9 mouse cellular contexts compared by ENCODE assay signal in genomic region chr10:86728176-86728575, GRCm38 (mm10). TPM values are rescaled to one million over a fixed set of nuclear protein-coding genes. Genes with fewer than 3 reads are reported as not detected.
DNase-seq lines count a peak whose midpoint lies in the region; ATAC-seq and TF ChIP-seq lines count a peak whose summit lies in the region.
"Had no signal": no experiment of that assay in that cellular context is flagged by ENCODE, and none has a peak within 500 bp of the region (broad histone marks: within the 10 kb centered on the region; RNA-seq: fewer than 3 reads in every experiment).

No protein-coding gene starts in this region.

- H3K4me2 ChIP-seq in liver, embryonic 14.5 days (ENCODE audit: low read depth) = peak overlapping the region; percentile 60; the same call in 1 of the 2 replicates
- no peak overlapping the region for H3K4me2 ChIP-seq in kidney, embryonic 14.5 days (replicated peaks; ENCODE audit: low read depth, low read length)

- intact Hi-C loops in gastrocnemius, adult 2 months (cut with DNase I) = no loop called here

- H3K27me3 ChIP-seq in liver, embryonic 14.5 days (ENCODE audit: control insufficient read depth, insufficient read depth, low read length) = no peaks in the 10 kb centered on the region
- no peaks in the 10 kb centered on the region for H3K27me3 ChIP-seq in kidney, embryonic 14.5 days (ENCODE audit: control insufficient read depth, insufficient read depth, low read length)

- TF ChIP-seq CTCF in gastrocnemius, adult 2 months (IDR thresholded peaks at IDR 0.05) = no peak
- no peak for TF ChIP-seq CTCF in liver, embryonic 14.5 days (IDR thresholded peaks at IDR 0.05; ENCODE audit: low read depth)

- no peak overlapping the region for H3K9ac ChIP-seq in liver, embryonic 14.5 days (replicated peaks)
- no peak overlapping the region for H3K9ac ChIP-seq in kidney, embryonic 14.5 days (ENCODE audit: low read depth, low read length)

- DNase-seq in gastrocnemius, adult 2 months = no peak
- no peak for DNase-seq in gastrocnemius, adult 18-20 months (ENCODE audit: low spot score)
- peak; percentile 22 for DNase-seq in thymus, postnatal 4 days
- DNase-seq in thymus, postnatal 36 days = no peak
- no peak for DNase-seq in liver, embryonic 14.5 days (ENCODE audit: low read depth in 3 of 3, low spot score in 3 of 3)
- no peak for DNase-seq in yolk sac, embryonic 10.5 days (ENCODE audit: low spot score)
- no peak for DNase-seq in cerebellum, adult 9-11 months

- 64% methylated on average over 3 of the region's 3 CpGs for WGBS in liver, embryonic 14.5 days (ENCODE audit: insufficient replicate concordance)
- 95% methylated on average over 3 of the region's 3 CpGs for WGBS in kidney, embryonic 14.5 days

- ATAC-seq in liver, embryonic 14.5 days (ENCODE audit: insufficient read depth) = no peak
- no peak for ATAC-seq in kidney, embryonic 14.5 days (ENCODE audit: low FRiP score, low TSS enrichment)

- H3K4me3 ChIP-seq in gastrocnemius, adult 2 months = no peak overlapping the region
- no peak overlapping the region for H3K4me3 ChIP-seq in liver, embryonic 14.5 days (ENCODE audit: insufficient read depth in 1 of 2, low read depth in 2 of 2, low read length in 2 of 2)
- H3K4me3 ChIP-seq in kidney, embryonic 14.5 days (ENCODE audit: low read length) = no peak overlapping the region

- peaks cover 0 to 11% of the 10 kb centered on the region in 2 experiments; a peak in 2 of 4 replicates for H3K4me1 ChIP-seq in liver, embryonic 14.5 days (replicated peaks; ENCODE audit: control insufficient read depth in 2 of 2, insufficient read depth in 2 of 2, low read length in 1 of 2)
- H3K4me1 ChIP-seq in kidney, embryonic 14.5 days (ENCODE audit: control insufficient read depth, insufficient read depth, low read length) = peaks cover 7% of the 10 kb centered on the region; the same call in 1 of the 2 replicates

- peak overlapping the region; percentile 16; the same call in 1 of the 2 replicates for H3K27ac ChIP-seq in gastrocnemius, adult 2 months
- no peak overlapping the region for H3K27ac ChIP-seq in liver, embryonic 14.5 days
- H3K27ac ChIP-seq in kidney, embryonic 14.5 days (ENCODE audit: low read depth, low read length) = no peak overlapping the region

- no peak for TF ChIP-seq EP300 in liver, embryonic 14.5 days (IDR thresholded peaks at IDR 0.05; ENCODE audit: low read depth)

- H3K36me3 ChIP-seq in liver, embryonic 14.5 days (replicated peaks; ENCODE audit: control insufficient read depth, insufficient read depth, low read depth) = no peaks in the 10 kb centered on the region
- no peaks in the 10 kb centered on the region for H3K36me3 ChIP-seq in kidney, embryonic 14.5 days (ENCODE audit: control insufficient read depth, insufficient read depth, low read length)

- no peaks in the 10 kb centered on the region for H3K9me3 ChIP-seq in liver, embryonic 14.5 days (ENCODE audit: control insufficient read depth, low read length)
- no peaks in the 10 kb centered on the region for H3K9me3 ChIP-seq in kidney, embryonic 14.5 days (ENCODE audit: control insufficient read depth, low read length)

RNA-seq across cellular contexts. Expression of gene Ttc41, which starts 22.6 kb away (rescaled TPM):
- 1 to 10 TPM; 2.3 to 2.5 TPM for total RNA-seq in gastrocnemius, adult 2 months (2021)
- 1 to 10 TPM; 1.5 to 1.6 TPM for total RNA-seq in gastrocnemius, adult 18-20 months (2021)
- polyA plus RNA-seq in liver, embryonic 14.5 days (2012; rRNA removed) = 0.70 and 1.0 TPM in 2 replicates
- polyA plus RNA-seq in liver, embryonic 14.5 days (2014; fragmentation: Nextera tagmentation; extraction: Ambion mirVana) = 0.34 and 0.39 TPM in 2 replicates
- polyA plus RNA-seq in kidney, embryonic 14.5 days (2014; fragmentation: Nextera tagmentation; extraction: Ambion mirVana) = 1.2 and 1.5 TPM in 2 replicates

RNA-seq across cellular contexts. Expression of gene Hsp90b1, which starts 22.9 kb away (rescaled TPM):
- 100 to 1,000 TPM; 108 to 149 TPM for total RNA-seq in gastrocnemius, adult 2 months (2021)
- total RNA-seq in gastrocnemius, adult 18-20 months (2021) = 100 to 1,000 TPM in 1 of 2 experiments, 10 to 100 TPM in 1; 96.4 to 136 TPM
- 62.3 and 140 TPM in 2 replicates for polyA plus RNA-seq in liver, embryonic 14.5 days (2012; rRNA removed)
- polyA plus RNA-seq in liver, embryonic 14.5 days (2014; fragmentation: Nextera tagmentation; extraction: Ambion mirVana) = 214 and 222 TPM in 2 replicates
- 476 and 591 TPM in 2 replicates for polyA plus RNA-seq in kidney, embryonic 14.5 days (2014; fragmentation: Nextera tagmentation; extraction: Ambion mirVana)

RNA-seq across cellular contexts. Expression of gene Gm49358, which starts 35.6 kb away (rescaled TPM):
- 10 to 100 TPM; 16.7 to 32.1 TPM for total RNA-seq in gastrocnemius, adult 2 months (2021)
- 10 to 100 TPM; 20.6 to 24.9 TPM for total RNA-seq in gastrocnemius, adult 18-20 months (2021)
- not detected in 2 replicates for polyA plus RNA-seq in liver, embryonic 14.5 days (2012; rRNA removed)
- not detected in 2 replicates for polyA plus RNA-seq in liver, embryonic 14.5 days (2014; fragmentation: Nextera tagmentation; extraction: Ambion mirVana)
- 0.22 and 0.31 TPM in 2 replicates for polyA plus RNA-seq in kidney, embryonic 14.5 days (2014; fragmentation: Nextera tagmentation; extraction: Ambion mirVana)
- polyA plus RNA-seq: brain, embryonic 14.5 days had no signal

RNA-seq across cellular contexts. Expression of gene Nt5dc3, which starts 50.6 kb away (rescaled TPM):
- total RNA-seq in gastrocnemius, adult 2 months (2021) = 10 to 100 TPM; 36.1 to 77.7 TPM
- total RNA-seq in gastrocnemius, adult 18-20 months (2021) = 10 to 100 TPM; 47.6 to 52.8 TPM
- 0.89 and 0.95 TPM in 2 replicates for polyA plus RNA-seq in liver, embryonic 14.5 days (2012; rRNA removed)
- 0.33 and 0.46 TPM in 2 replicates for polyA plus RNA-seq in liver, embryonic 14.5 days (2014; fragmentation: Nextera tagmentation; extraction: Ambion mirVana)
- polyA plus RNA-seq in kidney, embryonic 14.5 days (2014; fragmentation: Nextera tagmentation; extraction: Ambion mirVana) = 1.5 and 2.6 TPM in 2 replicates
